ENCODE assay signal across 21 mouse cellular contexts in genomic region chr19:54783729-54784128, GRCm38 (mm10).
DNase-seq lines count a peak whose midpoint lies in the region; ATAC-seq and TF ChIP-seq lines count a peak whose summit lies in the region.
"Had no signal": no experiment of that assay in that cellular context is flagged by ENCODE, and none has a peak within 500 bp of the region (broad histone marks: within the 10 kb centered on the region; RNA-seq: fewer than 3 reads in every experiment).

No protein-coding gene starts in this region.

- H3K9me3 ChIP-seq in hindbrain, postnatal 0 days (ENCODE audit: low read length) = no peaks in the 10 kb centered on the region
- H3K9me3 ChIP-seq in hindbrain, embryonic 10.5 days = no peaks in the 10 kb centered on the region
- H3K9me3 ChIP-seq: embryonic facial prominence, embryonic 15.5 days; forebrain, embryonic 10.5 days; heart, embryonic 10.5 days; limb, embryonic 15.5 days had no signal

- no peak overlapping the region for H3K27ac ChIP-seq in hindbrain, postnatal 0 days
- no peak overlapping the region for H3K27ac ChIP-seq in hindbrain, embryonic 10.5 days
- H3K27ac ChIP-seq: embryonic facial prominence, embryonic 15.5 days; forebrain, embryonic 10.5 days; heart, embryonic 10.5 days; hindbrain, embryonic 14.5 days; limb, embryonic 15.5 days had no signal

- TF ChIP-seq CTCF in hindbrain, postnatal 0 days (IDR thresholded peaks at IDR 0.05; ENCODE audit: low read depth) = peak; percentile 15; the same call in 1 of the 2 replicates
- peak; percentile 15; the same call in 1 of the 2 replicates for TF ChIP-seq CTCF in brain, embryonic 14.5 days (IDR thresholded peaks at IDR 0.05; ENCODE audit: borderline replicate concordance, extremely low read depth, insufficient read depth, insufficient read length)

- no peak overlapping the region for H3K9ac ChIP-seq in hindbrain, postnatal 0 days (replicated peaks; ENCODE audit: low read length)
- H3K9ac ChIP-seq: embryonic facial prominence, embryonic 15.5 days; hindbrain, embryonic 14.5 days; limb, embryonic 15.5 days had no signal

- H3K4me2 ChIP-seq in hindbrain, postnatal 0 days (ENCODE audit: low read depth, low read length) = no peak overlapping the region
- H3K4me2 ChIP-seq: embryonic facial prominence, embryonic 15.5 days; hindbrain, embryonic 14.5 days; limb, embryonic 15.5 days had no signal

- TF ChIP-seq POLR2A in brain, embryonic 14.5 days (IDR thresholded peaks at IDR 0.05; ENCODE audit: borderline replicate concordance, extremely low read depth, insufficient read depth, insufficient read length, poor library complexity, severe bottlenecking) = no peak

- DNase-seq in hindbrain, postnatal 0 days (ENCODE audit: low spot score) = no peak
- DNase-seq in hindbrain, embryonic 10.5 days (ENCODE audit: low spot score) = no peak
- peak; percentile 9 for DNase-seq in 416B (ENCODE audit: low read depth)
- peak; percentile 7 for DNase-seq in A20 (ENCODE audit: low read depth, low spot score)
- no peak for DNase-seq in brain, embryonic 14.5 days (ENCODE audit: low read depth)
- no peak for DNase-seq in layer of hippocampus, adult 11-12 months (ENCODE audit: low spot score)
- no peak for DNase-seq in T-cell, adult 2 months (ENCODE audit: low spot score)
- DNase-seq: cerebellum, adult 11 months; cerebellum, postnatal 14 days; gastrocnemius, postnatal 25 days; heart, postnatal 10 days; kidney, adult 11 months; kidney, postnatal 14 days; lung, adult 18-20 months; midbrain, embryonic 14.5 days; spleen, adult 18-20 months had no signal

- H3K36me3 ChIP-seq in hindbrain, postnatal 0 days (ENCODE audit: insufficient read depth, low read length) = no peaks in the 10 kb centered on the region
- H3K36me3 ChIP-seq in hindbrain, embryonic 10.5 days = no peaks in the 10 kb centered on the region
- H3K36me3 ChIP-seq: embryonic facial prominence, embryonic 15.5 days; forebrain, embryonic 10.5 days; heart, embryonic 10.5 days; limb, embryonic 15.5 days had no signal

- WGBS in hindbrain, postnatal 0 days = 64% methylated on average over 1 of the region's 1 CpGs
- WGBS in hindbrain, embryonic 10.5 days = 65% methylated on average over 1 of the region's 1 CpGs

- H3K4me3 ChIP-seq in hindbrain, postnatal 0 days (ENCODE audit: low read length) = no peak overlapping the region
- H3K4me3 ChIP-seq in hindbrain, embryonic 10.5 days = no peak overlapping the region
- H3K4me3 ChIP-seq: embryonic facial prominence, embryonic 15.5 days; forebrain, embryonic 10.5 days; heart, embryonic 10.5 days; limb, embryonic 15.5 days had no signal

- H3K4me1 ChIP-seq in hindbrain, postnatal 0 days (ENCODE audit: insufficient read depth, low read length) = no peaks in the 10 kb centered on the region
- peaks cover 6% of the 10 kb centered on the region; the same call in 1 of the 2 replicates for H3K4me1 ChIP-seq in hindbrain, embryonic 10.5 days (replicated peaks)
- H3K4me1 ChIP-seq: embryonic facial prominence, embryonic 15.5 days; heart, embryonic 10.5 days; limb, embryonic 15.5 days had no signal

- ATAC-seq in hindbrain, postnatal 0 days = no peak

- no peaks in the 10 kb centered on the region for H3K27me3 ChIP-seq in hindbrain, postnatal 0 days (ENCODE audit: insufficient read depth, low read length)
- H3K27me3 ChIP-seq in hindbrain, embryonic 10.5 days (ENCODE audit: insufficient read depth, poor library complexity, severe bottlenecking) = no peaks in the 10 kb centered on the region
- H3K27me3 ChIP-seq: embryonic facial prominence, embryonic 15.5 days; limb, embryonic 15.5 days had no signal

Comparison
In these comparisons a context has a peak if more than half of its experiments do, and no peak if none do; other contexts are left out.
1. DNase-seq: peak in 416B (single experiment) and A20 (single experiment); none in hindbrain, postnatal 0 days (single experiment), hindbrain, embryonic 10.5 days (single experiment), brain, embryonic 14.5 days (single experiment), layer of hippocampus, adult 11-12 months (single experiment) and T-cell, adult 2 months (single experiment).